ENCODE assay signal across 24 mouse cellular contexts in genomic region chr2:4996421-4996824, GRCm38 (mm10). TPM values are rescaled to one million over a fixed set of nuclear protein-coding genes. Genes with fewer than 3 reads are reported as not detected.
A peak's percentile ranks its signal among the peaks of the same experiment; 100 is the strongest.
DNase-seq lines count a peak whose midpoint lies in the region; ATAC-seq lines count a peak whose summit lies in the region.
"Had no signal": no experiment of that assay in that cellular context is flagged by ENCODE, and none has a peak within 500 bp of the region (broad histone marks: within the 10 kb centered on the region; RNA-seq: fewer than 3 reads in every experiment).

No protein-coding gene starts in this region.

- no peaks in the 10 kb centered on the region for H3K9me3 ChIP-seq in liver, embryonic 16.5 days (replicated peaks; ENCODE audit: control insufficient read depth, low read length)
- H3K9me3 ChIP-seq: embryonic facial prominence, embryonic 12.5 days; hindbrain, embryonic 10.5 days; limb, embryonic 15.5 days; midbrain, embryonic 13.5 days had no signal

- no peaks in the 10 kb centered on the region for H3K4me1 ChIP-seq in liver, embryonic 16.5 days (ENCODE audit: control insufficient read depth, low read depth, low read length)
- H3K4me1 ChIP-seq: embryonic facial prominence, embryonic 12.5 days; hindbrain, embryonic 10.5 days; limb, embryonic 15.5 days; midbrain, embryonic 13.5 days had no signal

- H3K36me3 ChIP-seq in liver, embryonic 16.5 days (ENCODE audit: control insufficient read depth, insufficient read depth), result peaks cover 72% of the 10 kb centered on the region

- peak; percentile 79 for ATAC-seq in liver, embryonic 16.5 days (ENCODE audit: low read depth)
- ATAC-seq: forebrain, embryonic 14.5 days; hindbrain, postnatal 0 days; lung, postnatal 0 days; midbrain, embryonic 13.5 days had no signal

- no peaks in the 10 kb centered on the region for H3K27me3 ChIP-seq in liver, embryonic 16.5 days (ENCODE audit: control insufficient read depth, insufficient read depth, low read depth, low read length)
- H3K27me3 ChIP-seq: embryonic facial prominence, embryonic 12.5 days; limb, embryonic 15.5 days; midbrain, embryonic 13.5 days had no signal

- H3K4me3 ChIP-seq in liver, embryonic 16.5 days (ENCODE audit: low read depth, low read length), result no peak overlapping the region
- H3K4me3 ChIP-seq: embryonic facial prominence, embryonic 12.5 days; erythroblast, embryonic 14.5 days; hindbrain, embryonic 10.5 days; limb, embryonic 15.5 days; midbrain, embryonic 13.5 days; myocyte had no signal

- DNase-seq in adipocyte (ENCODE audit: low spot score), result peak; percentile 42
- peak; percentile 21 for DNase-seq in fat pad, adult 2 months (ENCODE audit: extremely low read depth, low read depth, low spot score)
- peak; percentile 92 for DNase-seq in kidney, adult 9 months
- no peak for DNase-seq in frontal cortex, postnatal 36 days (ENCODE audit: low spot score in 2 of 2)
- no peak for DNase-seq in heart, adult 9 months (ENCODE audit: low spot score in 2 of 2)
- no peak for DNase-seq in thymus, postnatal 4 days
- DNase-seq: adrenal gland, postnatal 25 days; cerebellum, adult 11 months; cerebellum, postnatal 10 days; gastrocnemius, postnatal 25 days; thymus, adult 2 months had no signal

- WGBS in liver, embryonic 16.5 days (ENCODE audit: insufficient replicate concordance), result 76% methylated on average over 6 of the region's 6 CpGs

- no peak overlapping the region for H3K4me2 ChIP-seq in liver, embryonic 16.5 days (ENCODE audit: low read depth, low read length)
- H3K4me2 ChIP-seq: embryonic facial prominence, embryonic 12.5 days; limb, embryonic 15.5 days; midbrain, embryonic 13.5 days had no signal

- no peak overlapping the region for H3K9ac ChIP-seq in liver, embryonic 16.5 days (ENCODE audit: low read depth, low read length)
- H3K9ac ChIP-seq: embryonic facial prominence, embryonic 12.5 days; limb, embryonic 15.5 days; midbrain, embryonic 13.5 days had no signal

- H3K27ac ChIP-seq in liver, embryonic 16.5 days (ENCODE audit: low read length), result peak overlapping the region; percentile 41; the same call in 1 of the 2 replicates
- H3K27ac ChIP-seq: embryonic facial prominence, embryonic 12.5 days; hindbrain, embryonic 10.5 days; hindbrain, postnatal 0 days; limb, embryonic 15.5 days; midbrain, embryonic 13.5 days had no signal

RNA-seq across cellular contexts. Expression of gene Mcm10, which starts 16.2 kb away (rescaled TPM):
- polyA plus RNA-seq in liver, embryonic 16.5 days (2015; fragmentation: Nextera tagmentation; extraction: Ambion mirVana), result 29.8 and 30.3 TPM in 2 replicates

RNA-seq across cellular contexts. Expression of gene Ucma, which starts 20.5 kb away (rescaled TPM):
- not detected in 2 replicates for polyA plus RNA-seq in liver, embryonic 16.5 days (2015; fragmentation: Nextera tagmentation; extraction: Ambion mirVana)
- polyA plus RNA-seq: embryonic facial prominence, embryonic 12.5 days; erythroblast, embryonic 14.5 days; hindbrain, embryonic 10.5 days; lung, postnatal 0 days; midbrain, embryonic 13.5 days; neural tube, embryonic 14.5 days; spleen, adult 2 months; stomach, embryonic 14.5 days had no signal

Comparison
In these comparisons a context has a peak if more than half of its experiments do, and no peak if none do; other contexts are left out.
1. DNase-seq: peak in adipocyte (single experiment), fat pad, adult 2 months (single experiment) and kidney, adult 9 months (single experiment); none in frontal cortex, postnatal 36 days (0 of 2), heart, adult 9 months (0 of 2) and thymus, postnatal 4 days (single experiment).